Mouse (Mus musculus) brain, embryonic 18.5 days (tissue): ENCODE data around the gene Rpp38.

Source experiments
- DNase-seq: peaks from one replicate; pipeline ENCODE4 v3.0.0-alpha.2; 2012; ENCODE audit warnings: low read depth, low spot score

The Rpp38 gene

GRCm38 (mm10) chr2:3285709-3286108 lies 46.7 kb downstream of the Rpp38 start:
- DNase-seq = no peak

- no peak for DNase-seq
These were observed 47.3 kb downstream of the Rpp38 start for GRCm38 (mm10) chr2:3285181-3285530.

GRCm38 (mm10) chr2:3284473-3285180 lies 47.8 kb downstream of the Rpp38 start:
- no peak for DNase-seq

- DNase-seq = peak; percentile 100
These were observed 48.6 kb downstream of the Rpp38 start, which contains the start of gene Nmt2 for GRCm38 (mm10) chr2:3283602-3284472. Gene Nmt2 (plus strand): TSS chr2:3284212.

- DNase-seq = no peak
These were observed 49.4 kb downstream of the Rpp38 start for GRCm38 (mm10) chr2:3282866-3283601.

GRCm38 (mm10) chr2:3281311-3281710 lies 51.1 kb downstream of the Rpp38 start:
- no peak for DNase-seq
